Mouse (Mus musculus) intestine, embryonic 14.5 days (tissue): ENCODE measurements around the gene Grid2. TPM values are rescaled to one million over a fixed set of nuclear protein-coding genes. Genes with fewer than 3 reads are reported as not detected.

Experiments
- ATAC-seq: fragments of 200-750 bp; cut with Nextera tagmentation; replicated peaks from 2 replicates; pipeline ENCODE4 v1.8.0; 2017; ENCODE audit warnings: low read depth, moderate number of reproducible peaks, moderate TSS enrichment, moderate library complexity; ENCODE audit not compliant: low FRiP score, low TSS enrichment
- DNase-seq: peaks from one replicate; pipeline ENCODE4 v3.0.0-alpha.2; 2018; ENCODE audit warnings: low spot score
- H3K27ac ChIP-seq: fragments of 300-500 bp; sonication (generic); 2 replicates; pipeline ENCODE4 v1.5.1; 2014; ENCODE audit warnings: low read depth, mild to moderate bottlenecking, control low read depth
- H3K27me3 ChIP-seq: fragments of 300-500 bp; sonication (generic); replicated peaks from 2 replicates; pipeline ENCODE4 v1.6.1; 2014; ENCODE audit warnings: low read length, control low read depth; ENCODE audit not compliant: control insufficient read depth, insufficient read depth
- H3K36me3 ChIP-seq: fragments of 300-500 bp; sonication (generic); 2 replicates; pipeline ENCODE4 v1.6.1; 2014; ENCODE audit warnings: low read length, control low read depth; ENCODE audit not compliant: control insufficient read depth, insufficient read depth
- H3K4me1 ChIP-seq: fragments of 300-500 bp; sonication (generic); replicated peaks from 2 replicates; pipeline ENCODE4 v1.6.1; 2014; ENCODE audit warnings: low read length, control low read depth, mixed read lengths; ENCODE audit not compliant: control insufficient read depth, insufficient read depth
- H3K4me2 ChIP-seq: fragments of 300-500 bp; sonication (generic); 2 replicates; pipeline ENCODE4 v1.6.1; 2014; ENCODE audit warnings: low read length
- H3K4me3 ChIP-seq: fragments of 300-500 bp; sonication (generic); 2 replicates; pipeline ENCODE4 v1.5.1; 2014; ENCODE audit warnings: low read depth, low read length, control low read depth, mixed read lengths
- H3K9ac ChIP-seq: fragments of 300-500 bp; sonication (generic); 2 replicates; pipeline ENCODE4 v1.6.1; 2014; ENCODE audit warnings: mild to moderate bottlenecking, low read length
- H3K9me3 ChIP-seq: fragments of 300-500 bp; sonication (generic); 2 replicates; pipeline ENCODE4 v1.6.1; 2016; ENCODE audit warnings: low read length, control low read depth; ENCODE audit not compliant: control insufficient read depth
- WGBS: fragments of 180-500 bp; shearing (Covaris S2); extraction: QIAGEN DNeasy Blood & Tissue Kit; methylation state at CpG from one replicate; pipeline ENCODE4 v1.1.7; 2014; 5-methylcytosine and 5-hydroxymethylcytosine counted together
- polyA plus RNA-seq: library from polyadenylated mRNA; unstranded; fragments of >200 nt; fragmentation: Nextera tagmentation; extraction: Ambion mirVana; gene quantifications from 2 replicates; pipeline ENCODE4 v1.2.1, GENCODE M21; 2014

Gene Grid2
- 0.73 and 0.81 TPM in 2 replicates for polyA plus RNA-seq

- peak; percentile 77 for DNase-seq
- peak; percentile 61 for ATAC-seq
- no peaks in the 10 kb centered on the region for H3K9me3 ChIP-seq
- peak within 1 kb of the TSS; percentile 29 for H3K9ac ChIP-seq
- H3K27me3 ChIP-seq: peaks cover 52% of the 10 kb centered on the region
- H3K27ac ChIP-seq: no peak within 1 kb of the TSS
- peak within 1 kb of the TSS; percentile 58 for H3K4me3 ChIP-seq
- under 1% methylated on average over 67 of the region's 71 CpGs for WGBS
- peak within 1 kb of the TSS; percentile 90 for H3K4me2 ChIP-seq
- H3K4me1 ChIP-seq: no peaks in the 10 kb centered on the region
- no peaks in the 10 kb centered on the region for H3K36me3 ChIP-seq
Observed at GRCm38 (mm10) chr6:63255826-63256555, at the start of gene Grid2. TSS of gene Grid2 (plus strand) at chr6:63255876.

GRCm38 (mm10) chr6:63250738-63251137 lies 4.9 kb upstream of the Grid2 start:
- Histone ChIP-seq H3K4me3 (no peak overlapping the region), H3K36me3 (no peaks in the 10 kb centered on the region), H3K4me2 (no peak overlapping the region), H3K9ac (no peak overlapping the region), H3K27ac (no peak overlapping the region), H3K4me1 (no peaks in the 10 kb centered on the region), H3K27me3 (peaks cover 19% of the 10 kb centered on the region; the same call in 1 of the 2 replicates), H3K9me3 (no peaks in the 10 kb centered on the region)
- DNase-seq (no peak), ATAC-seq (no peak)

DNA sequence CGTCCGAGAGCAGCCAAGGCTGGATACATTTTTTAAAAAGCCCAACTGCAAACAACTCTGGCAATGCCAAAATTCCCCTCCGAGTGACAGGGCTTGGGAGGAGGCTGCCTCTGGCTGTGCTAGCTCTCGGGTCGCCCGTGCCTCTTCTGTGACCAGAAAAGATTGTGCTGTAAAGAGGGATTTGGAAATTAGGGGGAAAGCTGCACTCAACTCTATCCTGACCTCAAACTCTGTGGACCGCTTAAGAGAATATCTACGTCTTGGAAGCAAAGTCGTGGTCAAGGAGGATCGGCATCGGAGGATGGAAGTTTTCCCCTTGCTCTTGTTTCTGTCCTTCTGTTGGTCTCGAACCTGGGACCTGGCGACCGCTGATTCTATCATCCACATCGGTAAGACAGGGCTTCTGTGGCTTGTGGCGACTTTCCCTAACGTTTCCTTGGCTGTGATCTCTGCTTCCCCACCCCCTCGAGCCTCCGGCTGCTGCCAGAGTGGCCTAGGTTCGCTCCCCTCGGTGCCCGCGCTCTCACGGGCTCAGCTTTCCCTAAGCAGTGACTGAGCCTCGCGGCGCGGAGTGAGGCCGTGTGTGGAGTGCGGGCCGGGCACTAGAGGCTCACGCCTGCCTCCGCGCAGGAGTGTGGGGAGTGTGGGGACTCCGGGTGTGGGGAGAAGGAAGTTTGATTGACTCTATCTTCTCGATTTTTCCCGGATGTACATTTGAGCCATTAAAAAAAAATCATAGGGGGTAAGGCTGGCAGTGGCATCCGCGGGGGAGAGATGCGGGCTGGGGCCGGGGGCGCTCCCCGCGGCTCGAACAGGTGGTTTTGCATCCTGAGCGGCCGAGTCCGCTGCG lies 1.1 kb downstream of the Grid2 start:
- Histone ChIP-seq H3K36me3 (no peaks in the 10 kb centered on the region), H3K9ac (peak overlapping the region; percentile 29), H3K9me3 (no peaks in the 10 kb centered on the region), H3K4me2 (peak overlapping the region; percentile 90), H3K27me3 (peaks cover 52% of the 10 kb centered on the region), H3K4me3 (peak overlapping the region; percentile 58), H3K4me1 (no peaks in the 10 kb centered on the region), H3K27ac (no peak overlapping the region)
- peak; percentile 83 for DNase-seq
- under 1% methylated on average over 49 of the region's 49 CpGs for WGBS
- ATAC-seq: peak; percentile 67

DNA sequence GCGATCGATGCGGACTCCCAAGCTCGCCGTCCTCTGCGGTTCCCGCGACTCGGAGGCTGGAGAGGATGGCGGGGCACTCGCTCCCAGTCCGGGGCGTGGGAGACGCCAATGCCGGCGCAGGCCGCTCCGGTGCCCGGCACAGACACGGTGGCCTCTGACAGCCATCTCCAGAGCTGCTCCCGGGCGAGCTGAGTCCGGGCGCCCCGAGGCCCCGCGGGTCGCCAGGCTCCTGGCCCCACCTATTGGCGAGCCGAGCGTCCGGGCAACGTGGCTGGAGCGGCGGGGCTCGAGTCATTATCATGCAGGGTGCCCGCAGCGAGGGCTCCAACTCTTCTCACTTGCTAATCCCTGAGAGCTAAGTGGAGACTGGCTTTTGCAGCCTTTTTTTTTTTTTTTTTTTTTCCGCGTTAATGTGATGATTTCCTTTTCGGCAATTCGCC lies 1.8 kb downstream of the Grid2 start:
- H3K27me3 ChIP-seq: peaks cover 52% of the 10 kb centered on the region
- H3K27ac ChIP-seq: no peak overlapping the region
- H3K4me2 ChIP-seq: peak overlapping the region; percentile 90
- 0 out of 2 replicates have a peak overlapping the region, but pooled peaks have one; percentile 16 for H3K9ac ChIP-seq
- no peaks in the 10 kb centered on the region for H3K4me1 ChIP-seq
- ATAC-seq (peak; percentile 69), DNase-seq (no peak)
- WGBS: under 1% methylated on average over 42 of the region's 42 CpGs
- H3K9me3 ChIP-seq: no peaks in the 10 kb centered on the region
- H3K36me3 ChIP-seq: no peaks in the 10 kb centered on the region
- peak overlapping the region; percentile 58 for H3K4me3 ChIP-seq

DNA sequence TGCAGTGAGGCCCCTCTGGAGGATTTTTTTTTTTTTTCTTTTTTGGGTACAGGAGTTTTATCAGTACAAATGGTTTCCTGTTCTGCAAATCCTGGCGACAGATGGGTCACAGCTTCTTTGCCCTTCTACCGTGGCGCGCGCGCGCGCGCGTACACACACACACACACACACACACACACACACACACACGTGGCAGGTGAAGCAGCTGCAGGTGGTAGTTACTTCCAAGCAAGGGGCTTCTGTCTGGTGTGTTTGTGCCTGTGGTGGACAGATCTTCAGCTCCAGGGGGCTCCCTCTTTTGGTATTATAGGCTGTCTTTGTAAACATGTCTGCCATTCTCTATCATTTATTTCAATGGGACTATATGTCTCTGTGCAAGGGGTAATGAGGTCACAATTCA lies 2.2 kb downstream of the Grid2 start:
- ATAC-seq (no peak), DNase-seq (peak; percentile 51)
- Histone ChIP-seq H3K9ac (no peak overlapping the region), H3K36me3 (no peaks in the 10 kb centered on the region), H3K27me3 (peaks cover 52% of the 10 kb centered on the region), H3K9me3 (no peaks in the 10 kb centered on the region), H3K4me3 (peak overlapping the region; percentile 58), H3K27ac (no peak overlapping the region), H3K4me2 (peak overlapping the region; percentile 90), H3K4me1 (no peaks in the 10 kb centered on the region)
- 1% methylated on average over 11 of the region's 11 CpGs for WGBS

DNA sequence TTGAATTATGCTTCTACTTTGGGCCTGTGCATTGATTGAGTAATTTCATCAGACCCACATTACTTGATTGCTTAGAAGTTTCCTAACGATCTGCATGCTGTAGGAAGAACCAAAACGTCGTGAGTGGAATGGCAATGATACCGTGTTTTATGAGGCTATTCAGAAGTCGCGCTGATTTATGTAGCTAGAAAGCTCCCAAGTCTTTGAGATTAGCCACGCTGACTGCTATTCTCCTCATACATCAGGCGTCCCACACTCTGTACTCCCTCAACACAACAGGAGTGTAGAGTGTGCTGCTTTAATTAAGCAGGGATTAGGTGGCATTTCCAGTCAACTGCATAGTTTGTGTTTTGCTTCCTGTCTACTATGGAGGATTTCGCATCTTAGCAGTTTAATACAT lies 4.1 kb downstream of the Grid2 start:
- DNase-seq (no peak), ATAC-seq (no peak)
- H3K36me3 ChIP-seq: no peaks in the 10 kb centered on the region
- 47% methylated on average over 9 of the region's 9 CpGs for WGBS
- no peaks in the 10 kb centered on the region for H3K9me3 ChIP-seq
- H3K27me3 ChIP-seq: peaks cover 43% of the 10 kb centered on the region
- H3K4me1 ChIP-seq: no peaks in the 10 kb centered on the region
- no peak overlapping the region for H3K4me2 ChIP-seq
- no peak overlapping the region for H3K9ac ChIP-seq
- no peak overlapping the region for H3K4me3 ChIP-seq
- no peak overlapping the region for H3K27ac ChIP-seq

DNA sequence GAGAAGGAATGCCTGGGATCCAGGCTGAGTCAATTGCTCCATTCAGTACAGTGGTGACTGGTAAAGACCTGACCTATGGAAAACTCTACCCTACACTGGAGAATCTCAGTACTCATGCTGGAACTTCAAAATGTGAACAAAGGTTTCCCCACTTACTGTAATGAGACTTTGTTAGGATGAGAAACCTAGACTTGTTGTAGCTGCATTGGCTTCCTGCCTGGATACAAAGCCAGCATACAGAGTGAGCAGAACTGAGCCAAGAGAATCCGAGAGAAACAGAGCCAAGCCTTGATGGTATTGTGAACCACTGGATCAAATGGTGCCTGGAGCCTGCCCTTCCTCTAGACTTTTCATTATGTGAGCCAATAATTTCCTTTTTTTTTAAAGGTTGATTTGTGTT lies 28.7 kb downstream of the Grid2 start:
- ATAC-seq (no peak), DNase-seq (no peak)
- Histone ChIP-seq H3K27me3 (no peaks in the 10 kb centered on the region), H3K4me1 (no peaks in the 10 kb centered on the region), H3K4me3 (no peak overlapping the region), H3K27ac (no peak overlapping the region), H3K36me3 (no peaks in the 10 kb centered on the region), H3K4me2 (no peak overlapping the region), H3K9ac (no peak overlapping the region), H3K9me3 (no peaks in the 10 kb centered on the region)
- 76% methylated on average over 1 of the region's 1 CpGs for WGBS

DNA sequence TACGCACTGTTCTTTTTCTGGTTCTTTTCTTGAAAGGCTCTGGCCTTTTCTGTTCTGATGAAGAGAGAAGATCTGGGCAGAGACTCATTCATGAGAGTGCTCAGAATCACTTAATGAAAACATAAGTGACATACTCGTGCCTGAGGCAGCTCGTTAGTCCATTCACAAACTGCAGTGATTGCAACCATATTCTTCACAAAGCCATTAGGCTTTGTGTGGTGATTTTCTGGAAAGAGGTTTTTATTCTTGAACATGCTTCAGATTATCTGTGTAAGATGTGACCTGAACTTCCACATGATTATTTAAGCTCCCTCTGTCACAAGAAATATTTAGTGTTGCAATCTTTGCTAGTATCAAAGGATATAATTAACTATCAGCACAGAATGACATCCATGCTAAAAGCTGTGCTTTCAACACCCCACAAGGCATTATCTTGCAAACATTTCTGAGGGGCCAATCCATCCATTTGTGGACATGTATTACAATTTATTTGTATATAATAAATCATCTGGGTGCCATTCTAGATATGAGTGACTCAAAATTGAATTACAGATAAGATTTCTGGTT lies 86.8 kb downstream of the Grid2 start:
- H3K36me3 ChIP-seq: no peaks in the 10 kb centered on the region
- H3K9me3 ChIP-seq: no peaks in the 10 kb centered on the region
- H3K4me1 ChIP-seq: no peaks in the 10 kb centered on the region
- no peak for DNase-seq
- no peak for ATAC-seq
- no peaks in the 10 kb centered on the region for H3K27me3 ChIP-seq
- no peak overlapping the region for H3K4me2 ChIP-seq
- 83% methylated on average over 3 of the region's 3 CpGs for WGBS
- H3K27ac ChIP-seq: no peak overlapping the region
- H3K4me3 ChIP-seq: no peak overlapping the region
- no peak overlapping the region for H3K9ac ChIP-seq
